Mouse (Mus musculus): ENCODE data around the gene Pde4dip. TPM values are rescaled to one million over a fixed set of nuclear protein-coding genes. Genes with fewer than 3 reads are reported as not detected.

The Pde4dip gene
- polyA plus RNA-seq, 1 experiment from 2014 or later, result 33.2 TPM

- no peak for ATAC-seq (replicated peaks; ENCODE audit: low FRiP score, low TSS enrichment, low read depth)
- no peaks in the 10 kb centered on the region for H3K9me3 ChIP-seq (ENCODE audit: control insufficient read depth, low read length)
These were observed 158.4 kb downstream of the Pde4dip start for GRCm38 (mm10) chr3:97730131-97730530.

GRCm38 (mm10) chr3:97727801-97728200 lies 160.7 kb downstream of the Pde4dip start:
- H3K27me3 ChIP-seq (replicated peaks; ENCODE audit: control insufficient read depth, insufficient read depth, low read length), result no peaks in the 10 kb centered on the region
- DNase-seq (ENCODE audit: low spot score) (no peak), ATAC-seq (replicated peaks; ENCODE audit: low FRiP score, low TSS enrichment, low read depth) (no peak)
- H3K36me3 ChIP-seq (ENCODE audit: control insufficient read depth, insufficient read depth, low read length), result no peaks in the 10 kb centered on the region
- H3K27ac ChIP-seq (ENCODE audit: low read depth), result no peak overlapping the region
- H3K9ac ChIP-seq (ENCODE audit: low read length), result no peak overlapping the region
- H3K4me2 ChIP-seq (ENCODE audit: low read length), result no peak overlapping the region
- H3K4me3 ChIP-seq (ENCODE audit: low read depth, low read length), result no peak overlapping the region
- 0 out of 2 replicates have a peak, but pooled peaks cover 3% of the 10 kb centered on the region for H3K4me1 ChIP-seq (replicated peaks; ENCODE audit: control insufficient read depth, insufficient read depth, low read length)
- 86% methylated on average over 2 of the region's 2 CpGs for WGBS
- H3K9me3 ChIP-seq (ENCODE audit: control insufficient read depth, low read length), result peaks cover 8% of the 10 kb centered on the region

More at GRCm38 (mm10) chr3:97730131-97730530, 158.4 kb downstream of the Pde4dip start:
- no peaks in the 10 kb centered on the region for H3K36me3 ChIP-seq (ENCODE audit: control insufficient read depth, insufficient read depth, low read length)
- WGBS, result 72% methylated on average over 3 of the region's 3 CpGs
- H3K9ac ChIP-seq (ENCODE audit: low read length), result no peak overlapping the region
- DNase-seq (ENCODE audit: low spot score), result no peak
- H3K27ac ChIP-seq (ENCODE audit: low read depth), result no peak overlapping the region
- no peak overlapping the region for H3K4me3 ChIP-seq (ENCODE audit: low read depth, low read length)
- H3K4me2 ChIP-seq (ENCODE audit: low read length), result no peak overlapping the region
- H3K27me3 ChIP-seq (replicated peaks; ENCODE audit: control insufficient read depth, insufficient read depth, low read length), result no peaks in the 10 kb centered on the region
- 0 out of 2 replicates have a peak, but pooled peaks cover 3% of the 10 kb centered on the region for H3K4me1 ChIP-seq (replicated peaks; ENCODE audit: control insufficient read depth, insufficient read depth, low read length)

- H3K36me3 ChIP-seq (ENCODE audit: control insufficient read depth, insufficient read depth, low read length), result no peaks in the 10 kb centered on the region
- 83% methylated on average over 9 of the region's 9 CpGs for WGBS
- ATAC-seq (replicated peaks; ENCODE audit: low FRiP score, low TSS enrichment, low read depth), result no peak
- no peak overlapping the region for H3K9ac ChIP-seq (ENCODE audit: low read length)
- H3K27me3 ChIP-seq (replicated peaks; ENCODE audit: control insufficient read depth, insufficient read depth, low read length), result no peaks in the 10 kb centered on the region
- no peak overlapping the region for H3K27ac ChIP-seq (ENCODE audit: low read depth)
- no peak overlapping the region for H3K4me2 ChIP-seq (ENCODE audit: low read length)
- DNase-seq (ENCODE audit: low spot score), result no peak
- H3K9me3 ChIP-seq (ENCODE audit: control insufficient read depth, low read length), result peaks cover 12% of the 10 kb centered on the region
- H3K4me3 ChIP-seq (ENCODE audit: low read depth, low read length), result no peak overlapping the region
- H3K4me1 ChIP-seq (replicated peaks; ENCODE audit: control insufficient read depth, insufficient read depth, low read length), result no peaks in the 10 kb centered on the region
These were observed 169.4 kb downstream of the Pde4dip start for GRCm38 (mm10) chr3:97719116-97719515.

GRCm38 (mm10) chr3:97715922-97716321 lies 172.6 kb downstream of the Pde4dip start:
- DNase-seq (ENCODE audit: low spot score) (no peak), ATAC-seq (replicated peaks; ENCODE audit: low FRiP score, low TSS enrichment, low read depth) (no peak)
- WGBS, result 87% methylated on average over 1 of the region's 1 CpGs
- no peak overlapping the region for H3K9ac ChIP-seq (ENCODE audit: low read length)
- H3K4me1 ChIP-seq (replicated peaks; ENCODE audit: control insufficient read depth, insufficient read depth, low read length), result no peaks in the 10 kb centered on the region
- no peaks in the 10 kb centered on the region for H3K9me3 ChIP-seq (ENCODE audit: control insufficient read depth, low read length)
- no peaks in the 10 kb centered on the region for H3K27me3 ChIP-seq (replicated peaks; ENCODE audit: control insufficient read depth, insufficient read depth, low read length)
- H3K27ac ChIP-seq (ENCODE audit: low read depth), result no peak overlapping the region
- H3K4me3 ChIP-seq (ENCODE audit: low read depth, low read length), result no peak overlapping the region
- H3K4me2 ChIP-seq (ENCODE audit: low read length), result no peak overlapping the region
- no peaks in the 10 kb centered on the region for H3K36me3 ChIP-seq (ENCODE audit: control insufficient read depth, insufficient read depth, low read length)

GRCm38 (mm10) chr3:97710881-97711280 lies 177.6 kb downstream of the Pde4dip start:
- ATAC-seq (replicated peaks; ENCODE audit: low FRiP score, low TSS enrichment, low read depth) (no peak), DNase-seq (ENCODE audit: low spot score) (no peak)
- Histone ChIP-seq H3K27me3 (replicated peaks; ENCODE audit: control insufficient read depth, insufficient read depth, low read length) (no peaks in the 10 kb centered on the region), H3K4me2 (ENCODE audit: low read length) (no peak overlapping the region), H3K27ac (ENCODE audit: low read depth) (no peak overlapping the region), H3K4me3 (ENCODE audit: low read depth, low read length) (no peak overlapping the region), H3K9ac (ENCODE audit: low read length) (no peak overlapping the region), H3K9me3 (ENCODE audit: control insufficient read depth, low read length) (no peaks in the 10 kb centered on the region), H3K4me1 (replicated peaks; ENCODE audit: control insufficient read depth, insufficient read depth, low read length) (no peaks in the 10 kb centered on the region), H3K36me3 (ENCODE audit: control insufficient read depth, insufficient read depth, low read length) (no peaks in the 10 kb centered on the region)
- WGBS, result 48% methylated on average over 5 of the region's 5 CpGs

- Histone ChIP-seq H3K4me2 (ENCODE audit: low read length) (no peak overlapping the region), H3K4me3 (ENCODE audit: low read depth, low read length) (no peak overlapping the region), H3K9me3 (ENCODE audit: control insufficient read depth, low read length) (no peaks in the 10 kb centered on the region), H3K36me3 (ENCODE audit: control insufficient read depth, insufficient read depth, low read length) (no peaks in the 10 kb centered on the region), H3K9ac (ENCODE audit: low read length) (no peak overlapping the region), H3K27me3 (replicated peaks; ENCODE audit: control insufficient read depth, insufficient read depth, low read length) (no peaks in the 10 kb centered on the region), H3K4me1 (replicated peaks; ENCODE audit: control insufficient read depth, insufficient read depth, low read length) (no peaks in the 10 kb centered on the region), H3K27ac (ENCODE audit: low read depth) (no peak overlapping the region)
- DNase-seq (ENCODE audit: low spot score) (no peak), ATAC-seq (replicated peaks; ENCODE audit: low FRiP score, low TSS enrichment, low read depth) (no peak)
- WGBS, result 86% methylated on average over 11 of the region's 11 CpGs
These were observed 178.4 kb downstream of the Pde4dip start for GRCm38 (mm10) chr3:97710134-97710533.

GRCm38 (mm10) chr3:97706561-97706960 lies 181.9 kb downstream of the Pde4dip start:
- Histone ChIP-seq H3K9me3 (ENCODE audit: control insufficient read depth, low read length) (no peaks in the 10 kb centered on the region), H3K36me3 (ENCODE audit: control insufficient read depth, insufficient read depth, low read length) (no peaks in the 10 kb centered on the region), H3K9ac (ENCODE audit: low read length) (no peak overlapping the region), H3K27ac (ENCODE audit: low read depth) (no peak overlapping the region), H3K27me3 (replicated peaks; ENCODE audit: control insufficient read depth, insufficient read depth, low read length) (no peaks in the 10 kb centered on the region), H3K4me2 (ENCODE audit: low read length) (no peak overlapping the region), H3K4me3 (ENCODE audit: low read depth, low read length) (no peak overlapping the region), H3K4me1 (replicated peaks; ENCODE audit: control insufficient read depth, insufficient read depth, low read length) (no peaks in the 10 kb centered on the region)
- 91% methylated on average over 4 of the region's 4 CpGs for WGBS
- DNase-seq (ENCODE audit: low spot score) (no peak), ATAC-seq (replicated peaks; ENCODE audit: low FRiP score, low TSS enrichment, low read depth) (no peak)

GRCm38 (mm10) chr3:97705508-97705907 lies 183.0 kb downstream of the Pde4dip start:
- no peaks in the 10 kb centered on the region for H3K36me3 ChIP-seq (ENCODE audit: control insufficient read depth, insufficient read depth, low read length)
- no peak overlapping the region for H3K4me3 ChIP-seq (ENCODE audit: low read depth, low read length)
- H3K4me2 ChIP-seq (ENCODE audit: low read length), result no peak overlapping the region
- H3K4me1 ChIP-seq (replicated peaks; ENCODE audit: control insufficient read depth, insufficient read depth, low read length), result no peaks in the 10 kb centered on the region
- H3K27ac ChIP-seq (ENCODE audit: low read depth), result no peak overlapping the region
- ATAC-seq (replicated peaks; ENCODE audit: low FRiP score, low TSS enrichment, low read depth), result no peak
- no peaks in the 10 kb centered on the region for H3K27me3 ChIP-seq (replicated peaks; ENCODE audit: control insufficient read depth, insufficient read depth, low read length)
- DNase-seq (ENCODE audit: low spot score), result no peak
- H3K9me3 ChIP-seq (ENCODE audit: control insufficient read depth, low read length), result no peaks in the 10 kb centered on the region
- 86% methylated on average over 3 of the region's 3 CpGs for WGBS
- no peak overlapping the region for H3K9ac ChIP-seq (ENCODE audit: low read length)

- no peak overlapping the region for H3K4me3 ChIP-seq (ENCODE audit: low read depth, low read length)
- H3K4me1 ChIP-seq (replicated peaks; ENCODE audit: control insufficient read depth, insufficient read depth, low read length), result no peaks in the 10 kb centered on the region
- no peak overlapping the region for H3K27ac ChIP-seq (ENCODE audit: low read depth)
- no peaks in the 10 kb centered on the region for H3K36me3 ChIP-seq (ENCODE audit: control insufficient read depth, insufficient read depth, low read length)
- H3K9ac ChIP-seq (ENCODE audit: low read length), result no peak overlapping the region
- ATAC-seq (replicated peaks; ENCODE audit: low FRiP score, low TSS enrichment, low read depth) (no peak), DNase-seq (ENCODE audit: low spot score) (no peak)
- H3K9me3 ChIP-seq (ENCODE audit: control insufficient read depth, low read length), result no peaks in the 10 kb centered on the region
- H3K27me3 ChIP-seq (replicated peaks; ENCODE audit: control insufficient read depth, insufficient read depth, low read length), result no peaks in the 10 kb centered on the region
- no peak overlapping the region for H3K4me2 ChIP-seq (ENCODE audit: low read length)
- WGBS, result 94% methylated on average over 11 of the region's 11 CpGs
These were observed 185.9 kb downstream of the Pde4dip start for GRCm38 (mm10) chr3:97702448-97703080.
